Mouse (Mus musculus) midbrain, embryonic 16.5 days (tissue): Measurements from ENCODE around the gene Adgrl3. TPM values are rescaled to one million over a fixed set of nuclear protein-coding genes. Genes with fewer than 3 reads are reported as not detected.
A peak's percentile ranks its signal among the peaks of the same experiment; 100 is the strongest.

ENCODE experiments used
- ATAC-seq: fragments of 200-750 bp; cut with Nextera tagmentation; 2 replicates; pipeline ENCODE4 v1.8.0; 2017; ENCODE audit warnings: moderate TSS enrichment
- H3K27ac ChIP-seq: fragments of 300-500 bp; sonication (generic); 2 replicates; pipeline ENCODE4 v1.5.1; 2014; ENCODE audit warnings: mild to moderate bottlenecking, low read length, mixed read lengths
- H3K27me3 ChIP-seq: fragments of 300-500 bp; sonication (generic); 2 replicates; pipeline ENCODE4 v1.6.1; 2014; ENCODE audit warnings: low read depth, low read length, mixed read lengths; ENCODE audit not compliant: control insufficient read depth, insufficient read depth
- H3K36me3 ChIP-seq: fragments of 300-500 bp; sonication (generic); 2 replicates; pipeline ENCODE4 v1.6.1; 2014; ENCODE audit warnings: mild to moderate bottlenecking, low read length, moderate library complexity, mixed read lengths; ENCODE audit not compliant: control insufficient read depth, insufficient read depth
- H3K4me1 ChIP-seq: fragments of 300-500 bp; sonication (generic); 2 replicates; pipeline ENCODE4 v1.6.1; 2014; ENCODE audit warnings: mild to moderate bottlenecking, low read length, mixed read lengths; ENCODE audit not compliant: control insufficient read depth, insufficient read depth
- H3K4me2 ChIP-seq: fragments of 300-500 bp; sonication (generic); 2 replicates; pipeline ENCODE4 v1.6.1; 2014; ENCODE audit warnings: mild to moderate bottlenecking, low read length, mixed read lengths
- H3K4me3 ChIP-seq: fragments of 300-500 bp; sonication (generic); 2 replicates; pipeline ENCODE4 v1.5.1; 2014; ENCODE audit warnings: low read depth, mild to moderate bottlenecking, low read length, moderate library complexity, mixed read lengths
- H3K9ac ChIP-seq: fragments of 300-500 bp; sonication (generic); 2 replicates; pipeline ENCODE4 v1.6.1; 2014; ENCODE audit warnings: low read depth, low read length, mixed read lengths
- H3K9me3 ChIP-seq: fragments of 300-500 bp; sonication (generic); replicated peaks from 2 replicates; pipeline ENCODE4 v1.6.1; 2014; ENCODE audit warnings: mild to moderate bottlenecking, low read length, mixed read lengths; ENCODE audit not compliant: control insufficient read depth, poor library complexity, severe bottlenecking
- WGBS: fragments of 180-500 bp; shearing (Covaris S2); extraction: QIAGEN DNeasy Blood & Tissue Kit; methylation state at CpG from one replicate; pipeline ENCODE4 v1.1.7; 2014; 5-methylcytosine and 5-hydroxymethylcytosine counted together
- polyA plus RNA-seq: library from polyadenylated mRNA; unstranded; fragments of >200 nt; fragmentation: Nextera tagmentation; extraction: Ambion mirVana; gene quantifications from 2 replicates; pipeline ENCODE4 v1.2.1, GENCODE M21; 2015

The Adgrl3 gene
- polyA plus RNA-seq, 1 experiment from 2014 or later: 68.4 TPM

DNA sequence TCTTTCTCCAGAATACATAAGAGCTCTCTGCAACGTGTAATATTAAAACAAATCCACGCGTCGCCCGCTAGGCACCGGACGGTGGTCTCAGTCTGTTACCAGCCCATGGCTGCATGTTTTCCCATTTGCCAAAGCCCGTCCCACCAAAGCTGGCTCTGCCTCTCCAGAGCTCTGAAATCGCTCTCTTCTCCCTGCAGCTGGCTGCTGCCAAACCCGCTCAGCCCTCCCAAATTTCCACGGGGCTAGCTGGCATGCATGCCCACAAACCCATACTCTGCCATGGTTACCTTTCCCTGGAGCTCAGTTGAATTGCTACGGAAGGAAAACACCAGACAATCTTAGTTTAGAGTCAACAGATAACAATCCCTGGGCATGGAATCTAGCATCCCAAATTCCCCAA, 139.1 kb downstream of the Adgrl3 start:
- H3K4me2 ChIP-seq: no peak overlapping the region
- no peaks in the 10 kb centered on the region for H3K9me3 ChIP-seq
- WGBS: 90% methylated on average over 12 of the region's 12 CpGs
- no peaks in the 10 kb centered on the region for H3K36me3 ChIP-seq
- no peak for ATAC-seq
- H3K4me1 ChIP-seq: peaks cover 7% of the 10 kb centered on the region
- no peak overlapping the region for H3K27ac ChIP-seq
- no peak overlapping the region for H3K4me3 ChIP-seq
- H3K9ac ChIP-seq: no peak overlapping the region
- no peaks in the 10 kb centered on the region for H3K27me3 ChIP-seq

DNA sequence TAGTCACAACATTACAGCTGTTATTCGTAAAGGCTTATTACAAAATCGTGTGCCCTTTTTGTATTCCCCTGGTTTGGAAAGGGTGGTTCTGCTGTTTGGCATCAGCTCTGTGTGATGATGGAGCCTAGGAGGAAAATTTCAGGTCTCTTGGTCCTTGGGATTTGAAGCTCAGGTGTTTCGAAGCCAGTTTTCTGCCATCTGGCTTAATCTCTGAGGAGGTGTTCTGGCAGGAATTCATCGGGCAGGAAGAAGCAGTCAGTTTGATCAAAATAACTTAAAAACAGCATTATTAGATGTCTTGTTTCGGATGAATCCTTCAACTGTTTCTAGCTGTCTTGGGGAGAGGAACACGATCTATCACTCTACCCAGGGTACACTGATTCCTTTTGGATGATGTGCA, 140.5 kb downstream of the Adgrl3 start:
- no peak overlapping the region for H3K4me3 ChIP-seq
- 69% methylated on average over 6 of the region's 6 CpGs for WGBS
- no peak overlapping the region for H3K9ac ChIP-seq
- no peaks in the 10 kb centered on the region for H3K9me3 ChIP-seq
- peaks cover 7% of the 10 kb centered on the region for H3K4me1 ChIP-seq
- no peak overlapping the region for H3K27ac ChIP-seq
- H3K27me3 ChIP-seq: no peaks in the 10 kb centered on the region
- ATAC-seq: no peak
- no peak overlapping the region for H3K4me2 ChIP-seq
- no peaks in the 10 kb centered on the region for H3K36me3 ChIP-seq

DNA sequence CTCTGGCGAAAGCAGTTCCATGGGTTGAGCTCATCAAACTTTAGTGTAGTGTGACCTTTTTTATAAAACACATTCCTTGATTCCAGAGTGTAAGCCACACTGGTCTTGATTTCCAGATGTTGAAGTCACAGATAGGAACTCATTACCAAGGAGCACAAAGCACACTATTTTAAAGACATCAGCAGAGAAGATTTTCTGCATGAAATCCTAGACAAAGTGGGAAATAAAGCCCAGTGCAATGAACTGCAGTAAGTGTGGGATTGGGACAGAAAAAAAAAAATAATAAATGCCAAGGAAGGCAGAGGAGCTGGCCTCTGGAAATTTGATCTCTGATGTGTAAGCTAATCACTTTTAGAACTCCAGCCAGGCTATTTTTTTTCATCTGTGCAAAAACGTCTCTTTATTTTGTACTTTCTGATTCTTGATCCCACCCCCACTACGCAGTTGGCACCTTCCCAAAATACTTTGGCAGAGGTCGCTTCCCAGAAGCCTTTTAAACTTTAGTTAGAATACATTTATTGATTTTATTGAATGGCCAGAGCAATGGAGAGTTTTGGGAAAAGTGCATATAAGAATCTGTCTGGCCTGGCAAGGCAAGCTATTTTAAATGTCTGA, 169.0 kb downstream of the Adgrl3 start:
- no peak overlapping the region for H3K9ac ChIP-seq
- H3K27ac ChIP-seq: 0 out of 2 replicates have a peak overlapping the region, but pooled peaks have one; percentile 17
- WGBS: 32% methylated on average over 4 of the region's 4 CpGs
- H3K4me1 ChIP-seq: peaks cover 7% of the 10 kb centered on the region
- H3K9me3 ChIP-seq: no peaks in the 10 kb centered on the region
- no peaks in the 10 kb centered on the region for H3K36me3 ChIP-seq
- no peak overlapping the region for H3K4me2 ChIP-seq
- H3K27me3 ChIP-seq: no peaks in the 10 kb centered on the region
- ATAC-seq: no peak
- no peak overlapping the region for H3K4me3 ChIP-seq

DNA sequence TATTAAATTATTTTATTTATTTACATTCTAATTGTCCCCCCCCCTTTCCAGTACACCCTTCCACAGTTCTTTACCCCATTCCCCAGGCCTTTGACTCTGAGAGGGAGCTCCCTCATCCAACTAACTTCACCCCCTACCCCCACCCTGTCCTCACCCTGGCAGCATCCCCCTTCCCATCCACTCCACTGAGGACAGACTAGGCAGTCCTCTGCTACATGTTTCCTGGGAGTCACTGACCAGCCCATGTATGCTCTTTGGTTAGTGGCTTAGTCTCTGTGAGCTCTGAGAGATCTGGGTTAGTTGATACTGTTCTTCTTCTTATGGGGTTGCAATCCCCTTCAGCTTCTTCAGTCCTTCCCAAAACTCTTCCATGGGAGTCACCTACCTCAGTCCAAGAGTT, 180.4 kb downstream of the Adgrl3 start:
- Histone ChIP-seq H3K27ac (no peak overlapping the region), H3K27me3 (no peaks in the 10 kb centered on the region), H3K4me3 (no peak overlapping the region), H3K9ac (no peak overlapping the region), H3K36me3 (no peaks in the 10 kb centered on the region), H3K9me3 (no peaks in the 10 kb centered on the region), H3K4me1 (peaks cover 4% of the 10 kb centered on the region), H3K4me2 (no peak overlapping the region)
- ATAC-seq: peak; percentile 36; the same call in 1 of the 2 replicates

DNA sequence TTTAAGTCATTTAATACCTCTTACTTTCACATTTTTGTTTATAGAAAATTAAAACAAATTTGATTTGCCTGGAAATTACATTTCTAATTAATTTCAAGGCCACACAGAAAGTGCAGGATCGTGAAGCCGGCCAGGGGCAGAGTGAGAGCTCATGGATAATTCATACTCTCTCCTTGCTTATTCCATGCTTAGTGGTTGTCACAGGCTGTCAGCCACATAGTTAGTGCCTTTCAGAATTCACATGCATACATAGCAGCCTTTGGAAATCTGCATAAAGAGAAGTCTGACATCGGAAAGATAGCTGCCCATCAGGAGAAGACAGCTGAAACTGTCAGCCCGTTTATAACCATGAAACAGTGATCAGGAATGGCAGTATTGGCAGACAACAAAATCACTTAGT, 181.9 kb downstream of the Adgrl3 start:
- H3K36me3 ChIP-seq: no peaks in the 10 kb centered on the region
- H3K4me1 ChIP-seq: peaks cover 4% of the 10 kb centered on the region
- no peaks in the 10 kb centered on the region for H3K9me3 ChIP-seq
- H3K27me3 ChIP-seq: no peaks in the 10 kb centered on the region
- peak; percentile 85; the same call in 1 of the 2 replicates for ATAC-seq
- H3K4me3 ChIP-seq: no peak overlapping the region
- H3K4me2 ChIP-seq: no peak overlapping the region
- no peak overlapping the region for H3K27ac ChIP-seq
- 21% methylated on average over 4 of the region's 4 CpGs for WGBS
- no peak overlapping the region for H3K9ac ChIP-seq

DNA sequence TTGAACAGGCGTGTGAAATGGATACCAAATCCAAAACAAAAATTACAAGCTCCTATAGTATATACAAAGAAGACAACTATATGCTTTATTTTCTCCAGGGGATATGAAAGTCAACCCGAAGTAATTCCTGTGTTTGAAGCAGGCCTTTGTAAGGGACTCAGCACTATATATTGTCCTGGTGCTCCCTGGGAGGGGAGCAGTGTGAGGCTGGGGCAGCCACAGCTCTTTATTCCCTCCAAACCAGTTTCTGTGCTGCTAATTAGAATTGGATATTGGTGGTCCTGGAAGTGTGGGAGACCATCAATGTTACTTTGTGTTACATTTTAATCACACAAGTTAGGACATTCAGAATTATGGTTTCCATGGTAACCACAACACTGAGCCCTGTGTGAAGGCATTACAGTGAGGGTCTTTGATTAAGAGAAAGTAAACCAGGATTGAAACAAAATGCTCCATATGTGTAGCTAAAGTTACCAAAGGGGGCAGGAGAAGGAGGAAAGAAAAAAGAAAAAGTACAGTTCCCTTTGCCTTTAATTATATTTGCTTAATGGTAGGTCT, 198.6 kb downstream of the Adgrl3 start:
- H3K36me3 ChIP-seq: no peaks in the 10 kb centered on the region
- H3K9me3 ChIP-seq: no peaks in the 10 kb centered on the region
- no peak overlapping the region for H3K4me3 ChIP-seq
- WGBS: 32% methylated on average over 2 of the region's 2 CpGs
- peak; percentile 75; the same call in 1 of the 2 replicates for ATAC-seq
- H3K27me3 ChIP-seq: no peaks in the 10 kb centered on the region
- peaks cover 6% of the 10 kb centered on the region; the same call in 1 of the 2 replicates for H3K4me1 ChIP-seq
- H3K9ac ChIP-seq: no peak overlapping the region
- no peak overlapping the region for H3K27ac ChIP-seq
- H3K4me2 ChIP-seq: no peak overlapping the region

DNA sequence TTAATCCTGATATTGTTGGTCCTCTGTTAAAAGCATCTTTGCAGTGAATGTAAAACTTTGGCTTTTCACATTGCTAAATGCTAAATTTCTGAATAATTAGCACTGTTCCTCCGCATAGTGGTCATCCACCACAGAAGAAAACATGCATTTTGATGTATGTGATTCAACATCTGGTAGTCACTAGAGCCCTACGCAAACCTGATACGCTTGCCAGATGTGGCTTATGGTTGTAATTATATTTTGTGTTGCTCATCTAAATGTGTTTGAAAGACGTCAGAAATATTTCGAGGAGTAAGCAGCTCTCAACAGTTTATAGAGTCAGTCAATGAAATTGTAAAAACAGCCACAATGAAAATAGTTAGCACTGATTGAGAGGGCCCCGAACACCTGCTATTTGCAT, 204.5 kb downstream of the Adgrl3 start:
- no peak for ATAC-seq
- no peaks in the 10 kb centered on the region for H3K4me1 ChIP-seq
- no peaks in the 10 kb centered on the region for H3K36me3 ChIP-seq
- H3K27ac ChIP-seq: no peak overlapping the region
- H3K4me3 ChIP-seq: no peak overlapping the region
- H3K9me3 ChIP-seq: no peaks in the 10 kb centered on the region
- WGBS: 87% methylated on average over 6 of the region's 6 CpGs
- no peak overlapping the region for H3K4me2 ChIP-seq
- H3K9ac ChIP-seq: no peak overlapping the region
- no peaks in the 10 kb centered on the region for H3K27me3 ChIP-seq

DNA sequence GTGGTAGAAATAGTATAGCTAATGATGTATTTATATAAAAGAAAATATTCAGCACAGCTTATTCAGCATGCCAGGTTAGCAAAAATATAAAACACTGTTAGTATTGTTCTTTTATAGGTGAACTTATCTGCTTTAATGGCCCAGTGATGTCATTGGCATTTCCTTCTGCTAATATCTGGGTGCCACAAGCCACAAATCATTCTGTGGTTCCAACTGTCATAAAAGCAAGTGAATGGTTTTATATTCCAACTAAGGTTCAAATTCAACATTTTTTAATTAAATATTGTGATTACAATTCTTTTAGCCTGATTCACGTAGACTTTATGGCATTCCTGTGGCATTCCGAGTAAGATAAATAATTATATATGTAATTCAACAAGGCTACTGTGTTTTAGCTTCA, 205.5 kb downstream of the Adgrl3 start:
- Histone ChIP-seq H3K9me3 (no peaks in the 10 kb centered on the region), H3K4me3 (no peak overlapping the region), H3K36me3 (no peaks in the 10 kb centered on the region), H3K27ac (no peak overlapping the region), H3K27me3 (no peaks in the 10 kb centered on the region), H3K9ac (no peak overlapping the region), H3K4me2 (no peak overlapping the region), H3K4me1 (no peaks in the 10 kb centered on the region)
- ATAC-seq: no peak
- WGBS: 94% methylated on average over 2 of the region's 2 CpGs

DNA sequence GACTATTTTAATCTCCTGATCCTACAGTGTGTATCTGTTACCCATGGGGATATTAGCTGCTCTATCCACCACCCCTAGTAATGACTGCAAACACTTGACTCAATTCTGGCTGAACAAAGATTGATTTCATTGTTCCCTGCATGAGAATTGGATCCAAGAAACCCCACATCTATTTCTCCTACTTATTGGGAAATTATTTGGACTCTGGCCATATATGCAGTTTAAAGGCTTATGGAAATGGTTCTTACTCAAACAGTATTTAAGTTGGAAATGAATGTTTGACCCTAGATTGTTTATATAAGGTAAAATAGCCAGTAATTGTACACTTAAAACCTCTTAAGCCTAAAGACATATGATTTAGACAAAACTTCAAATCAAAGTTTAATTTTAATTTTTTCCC, 207.3 kb downstream of the Adgrl3 start:
- Histone ChIP-seq H3K4me2 (no peak overlapping the region), H3K27me3 (no peaks in the 10 kb centered on the region), H3K4me3 (no peak overlapping the region), H3K4me1 (no peaks in the 10 kb centered on the region), H3K27ac (no peak overlapping the region), H3K9me3 (no peaks in the 10 kb centered on the region), H3K36me3 (no peaks in the 10 kb centered on the region), H3K9ac (no peak overlapping the region)
- no peak for ATAC-seq
